Mouse (Mus musculus): ENCODE measurements at regions not wholly inside any gene's neighbourhood (a gene's known extent, or its start where the extent isn't known, plus 50 kb on each side); places are given as distances from the start of the nearest gene placed in this dataset.

- DNase-seq (ENCODE audit: low spot score) = no peak
Observed at GRCm38 (mm10) chr12:112235841-112236240, 89.8 kb downstream of the Kif26a start.

GRCm38 (mm10) chr12:112237061-112237490 lies 91.1 kb downstream of the Kif26a start:
- no peak for DNase-seq (ENCODE audit: low spot score)

GRCm38 (mm10) chr12:112238834-112239233 lies 92.8 kb downstream of the Kif26a start:
- DNase-seq (ENCODE audit: low spot score) = no peak

- DNase-seq (ENCODE audit: low spot score) = no peak
Observed at GRCm38 (mm10) chr12:112241740-112242171, 95.7 kb downstream of the Kif26a start.

- no peak for DNase-seq (ENCODE audit: low spot score)
Observed at GRCm38 (mm10) chr12:112243231-112243630, 97.2 kb downstream of the Kif26a start.

- DNase-seq (ENCODE audit: low spot score) = no peak
Observed at GRCm38 (mm10) chr12:112250894-112251293, 104.9 kb downstream of the Kif26a start.

- no peak for DNase-seq (ENCODE audit: low spot score)
Observed at GRCm38 (mm10) chr12:112253461-112253860, 107.5 kb downstream of the Kif26a start.

GRCm38 (mm10) chr12:112255223-112255622 lies 109.2 kb downstream of the Kif26a start:
- DNase-seq (ENCODE audit: low spot score) = peak; percentile 22

GRCm38 (mm10) chr12:112257691-112258090 lies 111.7 kb downstream of the Kif26a start:
- no peak for DNase-seq (ENCODE audit: low spot score)

- DNase-seq (ENCODE audit: low spot score) = peak; percentile 36
Observed at GRCm38 (mm10) chr12:112263283-112264056, 117.5 kb downstream of the Kif26a start.

GRCm38 (mm10) chr12:112264201-112264600 lies 118.2 kb downstream of the Kif26a start:
- DNase-seq (ENCODE audit: low spot score) = no peak

GRCm38 (mm10) chr12:112265289-112265969 lies 119.4 kb downstream of the Kif26a start:
- DNase-seq (ENCODE audit: low spot score) = no peak

GRCm38 (mm10) chr12:112274026-112274425 lies 128.0 kb downstream of the Kif26a start:
- DNase-seq (ENCODE audit: low spot score) = no peak

GRCm38 (mm10) chr12:112274756-112275155 lies 128.7 kb downstream of the Kif26a start:
- no peak for DNase-seq (ENCODE audit: low spot score)

- DNase-seq (ENCODE audit: low spot score) = peak; percentile 26
Observed at GRCm38 (mm10) chr12:112276651-112277050, 130.6 kb downstream of the Kif26a start.

GRCm38 (mm10) chr12:112277511-112277910 lies 131.5 kb downstream of the Kif26a start:
- DNase-seq (ENCODE audit: low spot score) = no peak

- no peak for DNase-seq (ENCODE audit: low spot score)
Observed at GRCm38 (mm10) chr12:112285096-112285495, 139.1 kb downstream of the Kif26a start.

- DNase-seq (ENCODE audit: low spot score) = no peak
Observed at GRCm38 (mm10) chr12:112288786-112289185, 142.8 kb downstream of the Kif26a start.

- DNase-seq (ENCODE audit: low spot score) = peak; percentile 14
Observed at GRCm38 (mm10) chr12:112290299-112290698, 144.3 kb downstream of the Kif26a start.

- DNase-seq (ENCODE audit: low spot score) = no peak
Observed at GRCm38 (mm10) chr12:112291748-112292561, 145.9 kb downstream of the Kif26a start.

GRCm38 (mm10) chr12:112293105-112293504 lies 147.1 kb downstream of the Kif26a start:
- DNase-seq (ENCODE audit: low spot score) = no peak

GRCm38 (mm10) chr12:112295337-112295941 lies 149.4 kb downstream of the Kif26a start:
- no peak for DNase-seq (ENCODE audit: low spot score)

All from heart, adult 8-10 months (tissue).